Mouse (Mus musculus) Muller cell, postnatal 12 days (primary cell): Measurements from ENCODE around the gene Gsdma.

Experiments used
- DNase-seq: peaks from one replicate; pipeline ENCODE4 v3.0.0-alpha.2; 2015; ENCODE audit errors: inconsistent ontology term

Gsdma gene

GRCm38 (mm10) chr11:98681186-98681585, 17.0 kb downstream of the Gsdma start:
- no peak for DNase-seq

- peak; percentile 98 for DNase-seq
Measured at GRCm38 (mm10) chr11:98681786-98682745, 17.9 kb downstream of the Gsdma start, which contains the start of gene Psmd3. Gene Psmd3 (plus strand): TSS chr11:98682554.

- DNase-seq, result no peak
Measured at GRCm38 (mm10) chr11:98682811-98683210, 18.7 kb downstream of the Gsdma start.

- no peak for DNase-seq
Measured at GRCm38 (mm10) chr11:98685642-98686041, 21.5 kb downstream of the Gsdma start.

- no peak for DNase-seq
Measured at GRCm38 (mm10) chr11:98686976-98687375, 22.8 kb downstream of the Gsdma start.

GRCm38 (mm10) chr11:98688009-98688408, 23.9 kb downstream of the Gsdma start:
- DNase-seq, result no peak

- no peak for DNase-seq
Measured at GRCm38 (mm10) chr11:98693201-98693600, 29.1 kb downstream of the Gsdma start.

GRCm38 (mm10) chr11:98693746-98694145, 29.6 kb downstream of the Gsdma start:
- no peak for DNase-seq

GRCm38 (mm10) chr11:98694301-98694700, 30.1 kb downstream of the Gsdma start:
- DNase-seq, result no peak

GRCm38 (mm10) chr11:98695408-98695807, 31.3 kb downstream of the Gsdma start:
- no peak for DNase-seq

- peak; percentile 29 for DNase-seq
Measured at GRCm38 (mm10) chr11:98696454-98697216, 32.5 kb downstream of the Gsdma start.

GRCm38 (mm10) chr11:98697225-98697624, 33.1 kb downstream of the Gsdma start:
- no peak for DNase-seq

- no peak for DNase-seq
Measured at GRCm38 (mm10) chr11:98698849-98699640, 34.9 kb downstream of the Gsdma start.

- DNase-seq, result peak; percentile 69
Measured at GRCm38 (mm10) chr11:98699911-98700310, 35.8 kb downstream of the Gsdma start.

- DNase-seq, result no peak
Measured at GRCm38 (mm10) chr11:98701213-98701670, 37.1 kb downstream of the Gsdma start, which contains the start of gene Csf3. Gene Csf3 (plus strand): TSS chr11:98701263.

- DNase-seq, result no peak
Measured at GRCm38 (mm10) chr11:98702323-98702722, 38.2 kb downstream of the Gsdma start.

- no peak for DNase-seq
Measured at GRCm38 (mm10) chr11:98705021-98705420, 40.9 kb downstream of the Gsdma start.

GRCm38 (mm10) chr11:98707401-98708281, 43.5 kb downstream of the Gsdma start:
- DNase-seq, result no peak

- no peak for DNase-seq
Measured at GRCm38 (mm10) chr11:98708282-98708956, 44.3 kb downstream of the Gsdma start.
